Mouse (Mus musculus) testis, postnatal 14 days (tissue): ENCODE data around the gene Hoxd11.

Experiments used
- DNase-seq: peaks from one replicate; pipeline ENCODE4 v3.0.0; 2021; ENCODE audit warnings: low spot score

Gene Hoxd11

DNA sequence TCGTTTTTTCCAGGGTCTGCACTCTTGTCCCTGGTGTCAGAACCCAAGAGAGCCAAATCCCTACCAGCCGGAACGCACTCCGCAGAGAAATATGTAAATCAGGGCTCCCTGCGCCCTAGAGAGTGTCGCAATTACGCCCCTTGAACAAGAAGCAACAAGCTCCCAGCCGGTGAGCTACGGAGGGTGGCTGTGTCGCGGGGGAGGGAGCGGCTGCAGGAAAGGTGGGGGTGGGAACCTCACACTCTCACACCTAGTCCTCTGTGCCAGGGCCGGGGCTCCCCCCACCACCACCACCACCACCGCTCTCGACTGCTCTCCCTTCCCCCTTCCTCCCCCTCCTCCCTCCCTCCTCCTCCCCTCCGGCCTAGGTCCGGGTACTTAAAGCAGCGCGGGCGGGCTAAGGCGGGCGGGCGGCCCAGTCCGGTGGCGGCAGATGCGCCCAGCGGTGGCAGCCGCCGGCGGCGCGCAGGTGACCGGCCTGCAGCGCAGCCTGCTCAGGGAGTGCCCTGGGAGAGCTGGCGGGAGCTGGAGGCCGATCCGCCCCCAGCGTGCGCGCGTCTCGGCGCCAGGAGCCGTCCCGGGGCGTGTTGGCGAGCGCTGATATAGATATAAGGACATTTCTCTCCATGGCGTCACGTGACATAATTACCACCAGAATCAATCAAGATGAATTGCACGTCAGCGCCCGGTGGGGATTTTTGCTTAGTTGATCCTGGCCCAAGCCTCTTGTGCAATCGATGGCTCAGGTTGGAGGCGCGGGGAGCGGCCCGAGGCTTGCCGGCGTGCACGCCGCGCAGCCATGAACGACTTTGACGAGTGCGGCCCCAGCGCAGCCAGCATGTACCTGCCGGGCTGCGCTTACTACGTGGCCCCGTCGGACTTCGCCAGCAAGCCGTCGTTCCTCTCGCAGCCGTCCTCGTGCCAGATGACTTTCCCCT, 2.5 kb downstream of the Hoxd11 start:
- peak; percentile 19 for DNase-seq

GRCm38 (mm10) chr2:74682796-74683195, 3.4 kb downstream of the Hoxd11 start:
- no peak for DNase-seq

- DNase-seq = peak; percentile 35
These were observed 4.2 kb downstream of the Hoxd11 start for GRCm38 (mm10) chr2:74683471-74683951.

GRCm38 (mm10) chr2:74684106-74684505, 4.7 kb downstream of the Hoxd11 start:
- DNase-seq = no peak

- no peak for DNase-seq
These were observed 5.8 kb downstream of the Hoxd11 start for GRCm38 (mm10) chr2:74685059-74685603.

DNA sequence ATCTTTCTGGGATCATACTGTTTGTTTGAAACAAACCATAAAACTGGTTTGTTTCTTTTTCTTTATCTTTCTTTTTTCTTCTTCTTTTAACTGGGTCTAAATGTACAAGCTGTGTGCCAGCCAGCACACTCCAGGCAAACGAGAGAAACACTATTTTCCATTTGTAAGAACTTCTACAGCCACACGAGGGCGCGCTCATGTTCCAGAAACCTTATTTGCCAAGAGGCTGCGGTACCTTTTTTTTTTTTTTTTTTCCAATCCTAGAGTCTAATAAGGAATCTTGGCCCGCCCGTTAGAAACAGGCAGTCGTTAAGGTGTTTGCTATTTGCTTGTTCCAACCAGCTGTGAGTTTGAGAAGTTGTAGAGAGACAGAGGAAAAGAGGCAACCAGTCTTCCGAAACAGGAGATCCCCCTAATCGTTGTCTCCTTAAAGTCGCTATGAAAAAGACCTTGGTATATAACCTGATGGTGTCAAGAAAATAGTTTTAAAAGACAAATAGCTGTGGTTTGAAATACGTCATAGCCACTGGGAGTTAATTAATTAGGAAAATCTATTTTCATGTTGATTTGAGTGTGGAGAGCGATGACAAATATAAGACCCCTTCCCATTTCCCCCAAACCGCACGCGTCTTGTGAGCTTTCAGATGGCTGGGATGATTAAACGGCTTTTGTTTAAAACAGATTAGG, 7.1 kb downstream of the Hoxd11 start:
- DNase-seq = no peak

DNA sequence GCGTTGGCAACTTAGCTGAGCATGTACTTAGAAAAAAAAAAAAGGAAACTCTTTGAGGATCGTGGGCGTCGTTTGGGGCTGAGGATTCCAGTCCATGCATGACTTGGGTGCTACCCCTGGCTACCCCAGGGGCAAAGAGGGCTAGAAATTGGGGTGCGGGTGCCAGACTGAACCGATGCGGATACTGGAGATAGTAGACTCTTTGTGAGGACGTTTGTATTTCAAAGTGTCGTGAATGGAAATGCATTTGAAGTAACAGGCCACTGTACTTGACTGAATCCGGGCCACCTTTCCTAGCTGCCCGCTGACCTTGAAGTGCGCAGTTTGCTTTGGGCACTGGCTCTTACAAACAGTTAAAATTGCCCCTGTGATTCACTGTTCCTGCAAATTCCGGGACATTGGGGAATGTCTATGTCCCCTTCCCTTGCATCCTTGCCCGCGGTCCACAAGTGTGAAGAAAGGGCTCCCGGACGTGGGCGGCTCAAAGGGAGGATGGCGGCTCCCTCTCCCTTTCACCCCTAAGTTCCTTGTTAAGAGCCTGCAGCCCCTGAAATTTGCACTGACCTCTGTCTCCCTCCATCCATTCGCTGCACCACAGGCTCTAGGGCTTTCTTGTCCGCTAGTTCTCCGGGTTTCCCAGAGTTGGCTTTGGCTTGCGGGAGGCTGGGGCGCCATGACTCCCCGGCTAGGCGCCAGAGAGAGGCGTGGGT, 7.8 kb downstream of the Hoxd11 start:
- no peak for DNase-seq

DNA sequence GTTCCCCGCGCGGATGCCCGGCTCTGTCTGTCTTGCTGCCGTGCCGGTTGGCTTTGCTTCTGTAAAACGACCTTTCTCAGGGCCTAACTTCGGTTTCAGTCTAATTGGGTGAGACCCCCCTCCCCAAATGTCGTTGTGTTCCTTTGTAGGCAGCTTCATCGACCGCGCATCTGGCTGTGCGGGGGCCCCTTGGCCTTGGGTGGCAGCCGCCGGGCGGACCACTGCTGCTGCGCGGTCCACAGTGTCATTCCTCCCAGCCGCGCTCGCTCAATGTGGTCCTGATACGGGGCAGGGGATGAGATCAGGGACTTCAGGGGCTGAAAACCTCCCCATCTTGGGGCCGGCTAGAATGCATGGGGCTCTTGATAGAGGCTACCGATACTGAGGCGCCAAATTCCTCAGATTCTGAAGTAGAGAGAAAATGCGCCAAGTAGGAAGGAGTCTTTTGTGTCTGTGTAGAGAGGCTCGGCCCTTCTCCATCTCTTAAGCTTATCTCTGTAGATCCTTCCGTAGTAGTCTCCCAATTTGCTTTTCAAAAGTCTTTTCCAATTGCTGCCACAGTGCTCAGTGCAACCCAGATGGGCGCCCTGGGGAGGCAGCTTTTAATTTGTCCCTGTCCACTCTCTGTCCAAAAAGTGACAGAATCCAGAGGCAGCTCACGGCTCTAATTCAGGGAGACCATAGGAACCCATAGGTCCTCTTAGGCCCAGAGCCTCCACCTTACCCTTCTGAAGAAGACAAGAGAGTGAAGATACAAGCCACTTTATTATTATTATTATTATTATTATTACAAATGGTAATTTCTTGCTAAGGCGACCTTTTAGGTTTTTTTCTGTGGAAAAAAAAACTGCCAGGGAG, 8.6 kb downstream of the Hoxd11 start:
- no peak for DNase-seq

GRCm38 (mm10) chr2:74688795-74689573, 9.6 kb downstream of the Hoxd11 start:
- DNase-seq = no peak

GRCm38 (mm10) chr2:74689574-74690337, 10.4 kb downstream of the Hoxd11 start:
- no peak for DNase-seq

- DNase-seq = no peak
These were observed 11.0 kb downstream of the Hoxd11 start for GRCm38 (mm10) chr2:74690338-74690716.

DNA sequence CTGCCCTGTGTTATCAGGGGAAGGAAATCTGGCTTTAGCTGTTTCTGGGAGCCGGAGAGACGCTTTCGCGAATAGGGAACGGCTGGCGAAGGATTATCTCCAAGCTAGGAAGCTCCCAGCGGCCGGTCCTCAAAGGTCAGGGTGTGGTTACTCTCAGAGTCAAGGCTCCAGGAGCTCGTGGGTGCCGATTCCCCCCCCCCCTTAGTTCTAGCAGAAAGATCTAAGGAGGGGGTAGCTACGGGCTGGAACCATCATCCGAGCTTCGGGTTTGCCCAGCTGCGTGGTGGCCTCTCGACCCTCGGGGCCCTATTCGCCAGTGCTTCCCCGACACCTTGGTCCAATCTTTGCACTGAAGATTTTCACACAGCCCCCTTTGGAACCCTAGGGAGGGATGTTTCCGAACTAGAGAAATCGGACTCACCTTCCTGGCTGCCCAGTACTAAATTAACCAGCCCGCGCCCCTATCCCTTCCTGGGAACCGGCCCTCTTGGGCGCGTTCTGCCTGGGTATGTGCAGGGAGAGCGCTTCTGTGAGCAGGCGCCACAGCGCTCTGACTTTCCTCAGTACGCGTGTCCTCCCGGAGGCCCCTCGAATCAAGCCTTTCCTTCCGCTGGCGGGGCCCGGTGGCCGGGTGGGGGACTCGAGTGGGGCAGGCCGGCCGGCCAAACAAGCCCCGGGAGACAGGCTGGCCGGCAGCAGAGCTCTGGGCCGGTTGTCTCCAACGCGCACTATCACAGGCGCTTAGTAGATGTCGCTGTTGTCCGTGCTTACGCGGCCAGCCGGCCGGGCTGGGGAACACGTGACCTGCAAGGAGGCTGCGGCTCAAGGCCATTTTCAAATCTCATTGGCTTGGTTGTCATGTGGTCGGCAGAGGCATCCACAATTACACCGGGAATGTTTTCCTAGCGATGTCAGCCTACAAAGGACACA, 11.9 kb downstream of the Hoxd11 start, which contains the start of gene Hoxd10:
Gene Hoxd10, plus strand, starts transcription at position 903 of the 930 bp plus-strand sequence.
- peak; percentile 82 for DNase-seq

DNA sequence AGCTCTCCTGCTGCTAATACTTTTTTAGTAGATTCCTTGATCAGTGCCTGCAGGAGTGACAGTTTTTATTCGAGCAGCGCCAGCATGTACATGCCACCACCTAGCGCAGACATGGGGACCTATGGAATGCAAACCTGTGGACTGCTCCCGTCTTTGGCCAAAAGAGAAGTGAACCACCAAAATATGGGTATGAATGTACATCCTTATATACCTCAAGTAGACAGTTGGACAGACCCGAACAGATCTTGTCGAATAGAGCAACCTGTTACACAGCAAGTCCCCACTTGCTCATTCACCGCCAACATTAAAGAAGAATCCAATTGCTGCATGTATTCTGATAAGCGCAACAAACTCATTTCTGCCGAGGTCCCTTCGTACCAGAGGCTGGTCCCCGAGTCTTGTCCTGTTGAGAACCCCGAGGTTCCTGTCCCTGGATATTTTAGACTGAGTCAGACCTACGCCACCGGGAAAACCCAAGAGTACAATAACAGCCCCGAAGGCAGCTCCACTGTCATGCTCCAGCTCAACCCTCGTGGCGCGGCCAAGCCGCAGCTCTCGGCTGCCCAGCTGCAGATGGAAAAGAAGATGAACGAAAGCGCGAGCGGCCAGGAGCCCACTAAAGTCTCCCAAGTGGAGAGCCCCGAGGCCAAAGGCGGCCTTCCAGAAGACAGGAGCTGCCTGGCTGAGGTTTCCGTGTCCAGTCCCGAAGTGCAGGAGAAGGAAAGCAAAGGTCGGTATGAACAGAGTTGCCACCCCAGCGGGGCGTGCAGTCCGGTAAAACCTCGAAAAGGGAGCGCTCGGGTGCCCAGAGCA, 12.8 kb downstream of the Hoxd11 start:
- no peak for DNase-seq

DNA sequence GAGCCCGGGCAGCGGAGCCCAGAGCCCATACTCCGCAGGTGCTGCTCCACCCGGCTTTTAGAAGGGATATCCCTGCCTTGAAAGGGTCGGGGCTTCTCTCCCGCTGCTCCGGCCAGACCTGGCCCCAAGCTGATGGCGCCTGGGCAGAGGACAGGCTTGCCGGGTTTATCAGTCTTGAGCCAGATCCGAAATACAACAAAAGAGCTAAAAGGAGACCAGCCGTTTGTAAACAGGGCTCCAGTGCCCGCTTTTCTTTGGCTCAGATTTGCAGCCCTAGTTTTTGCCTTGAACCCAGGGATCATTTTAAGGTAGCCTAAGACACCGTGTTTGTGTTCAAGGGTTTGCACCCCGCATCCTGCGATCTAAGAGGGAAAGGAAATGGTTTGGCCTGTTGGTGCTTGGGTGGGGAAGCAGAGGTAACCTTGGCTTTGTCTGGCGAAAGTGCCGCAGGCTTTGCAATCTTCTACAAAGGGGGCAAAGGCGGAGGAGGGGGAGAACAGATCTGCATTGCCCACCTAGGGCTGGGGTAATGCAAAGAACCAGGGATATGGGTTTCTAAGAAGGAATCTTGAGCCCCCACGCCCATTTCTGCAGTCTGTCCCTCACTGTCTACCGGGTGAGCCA, 13.6 kb downstream of the Hoxd11 start:
- DNase-seq = no peak

- DNase-seq = no peak
These were observed 14.1 kb downstream of the Hoxd11 start for GRCm38 (mm10) chr2:74693432-74693827.

DNA sequence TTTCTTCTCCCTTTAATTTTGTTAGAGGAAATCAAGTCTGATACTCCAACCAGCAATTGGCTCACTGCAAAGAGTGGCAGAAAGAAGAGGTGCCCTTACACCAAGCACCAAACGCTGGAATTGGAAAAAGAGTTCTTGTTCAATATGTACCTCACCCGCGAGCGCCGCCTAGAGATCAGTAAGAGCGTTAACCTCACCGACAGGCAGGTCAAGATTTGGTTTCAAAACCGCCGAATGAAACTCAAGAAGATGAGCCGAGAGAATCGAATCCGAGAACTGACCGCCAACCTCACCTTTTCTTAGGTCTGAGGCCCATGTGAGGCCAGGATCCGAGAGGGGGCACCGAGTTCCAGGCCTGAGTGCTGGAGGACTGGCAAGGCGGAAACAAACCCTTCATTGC, 14.7 kb downstream of the Hoxd11 start:
- no peak for DNase-seq

DNA sequence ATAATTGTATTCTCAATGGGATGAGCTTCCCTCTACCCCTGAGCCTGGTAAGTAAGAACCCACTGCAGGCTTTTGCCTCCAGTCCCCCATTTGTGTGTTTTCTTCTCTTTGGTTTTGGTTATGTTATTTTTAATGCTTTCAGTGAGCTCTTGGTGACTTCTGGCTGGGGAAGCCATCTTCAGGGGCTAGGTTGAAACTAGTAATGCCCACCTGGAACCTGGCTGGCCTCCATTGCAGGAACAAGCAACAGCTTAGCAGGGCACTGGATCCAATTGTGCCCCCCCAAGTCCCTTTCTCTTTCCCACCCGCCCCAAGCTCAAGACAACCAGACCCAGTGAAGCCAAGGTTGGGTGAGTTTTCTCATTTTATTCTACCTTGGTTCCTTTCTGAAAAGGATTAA, 16.0 kb downstream of the Hoxd11 start:
- DNase-seq = no peak
